Mouse (Mus musculus) spleen, adult 12 weeks (tissue): ENCODE measurements around the gene Cmklr1.
"Not testable (repeated sequence)": the region's sequence is repeated elsewhere in the genome, so short reads cannot be mapped to it uniquely, and the experiment has no call there.

Source experiments
- DNase-seq: peaks from one replicate; pipeline ENCODE4 v3.0.0; 2022; ENCODE audit warnings: low spot score

The Cmklr1 gene

DNA sequence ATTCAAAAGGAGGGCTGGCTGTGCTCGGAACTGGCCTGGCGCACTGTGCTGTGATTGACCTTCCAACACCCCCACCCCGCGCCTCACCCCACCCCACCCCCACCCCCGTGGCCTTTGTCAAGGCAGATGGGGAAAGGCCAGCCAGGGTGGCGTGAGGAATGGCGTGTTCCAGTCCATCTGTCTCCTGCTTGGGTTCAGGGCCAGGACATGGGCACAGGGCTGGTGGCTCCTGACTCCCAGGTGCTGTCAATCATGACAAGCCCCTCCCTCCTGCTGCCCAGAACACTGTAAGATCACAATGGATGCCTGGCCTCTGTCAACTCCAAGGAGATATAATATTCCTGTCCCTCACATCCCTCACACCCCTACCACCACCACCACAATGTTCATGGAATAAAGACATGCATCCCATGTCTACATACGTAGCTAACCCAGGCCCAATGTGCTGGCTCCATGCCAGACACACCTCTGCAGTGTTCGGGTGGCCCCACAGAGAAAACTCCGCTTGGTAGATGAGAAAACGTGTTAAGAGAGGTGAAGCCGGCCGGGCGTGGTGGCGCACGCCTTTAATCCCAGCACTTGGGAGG is 30.0 kb downstream of the Cmklr1 start:
- no peak for DNase-seq

DNA sequence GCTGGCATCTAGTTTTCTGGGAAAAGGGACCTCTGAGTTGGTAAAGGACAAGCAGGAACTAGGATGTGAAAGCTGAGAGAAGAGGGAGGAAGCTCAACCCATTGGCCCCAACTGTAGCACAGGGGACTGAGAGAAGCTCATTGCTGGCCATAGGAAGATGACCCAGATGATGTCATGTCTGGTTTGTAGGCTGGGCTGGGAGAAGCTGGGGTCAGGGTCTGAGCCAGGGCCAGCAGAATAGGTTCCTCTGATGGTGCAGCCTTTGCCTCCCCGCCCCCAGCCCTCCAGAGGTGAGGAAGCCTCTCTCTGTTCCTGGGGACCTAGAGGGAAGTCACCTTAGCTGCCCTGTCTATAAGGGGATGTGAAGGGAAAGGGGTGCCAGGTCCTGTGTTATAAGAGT is 31.1 kb downstream of the Cmklr1 start:
- no peak for DNase-seq

DNA sequence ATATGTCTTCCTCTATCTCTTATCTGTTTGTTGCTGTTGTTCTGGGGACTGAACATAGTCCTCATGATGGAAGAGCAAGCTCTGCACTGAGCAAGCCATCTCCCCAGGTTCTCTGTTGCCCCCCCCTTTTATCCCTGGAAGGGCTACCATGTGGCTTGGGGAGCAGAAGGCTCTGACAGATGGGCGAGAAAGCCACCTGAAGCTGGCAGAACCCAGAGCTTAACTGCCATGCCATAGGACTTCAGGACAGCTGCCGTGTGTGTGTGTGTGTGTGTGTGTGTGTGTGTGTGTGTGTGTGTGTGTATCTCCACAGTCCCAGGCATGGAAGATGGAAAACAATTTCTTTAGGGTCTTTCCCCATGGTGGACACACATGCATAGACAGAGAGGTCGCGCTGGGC is 31.5 kb downstream of the Cmklr1 start:
- no peak for DNase-seq

DNA sequence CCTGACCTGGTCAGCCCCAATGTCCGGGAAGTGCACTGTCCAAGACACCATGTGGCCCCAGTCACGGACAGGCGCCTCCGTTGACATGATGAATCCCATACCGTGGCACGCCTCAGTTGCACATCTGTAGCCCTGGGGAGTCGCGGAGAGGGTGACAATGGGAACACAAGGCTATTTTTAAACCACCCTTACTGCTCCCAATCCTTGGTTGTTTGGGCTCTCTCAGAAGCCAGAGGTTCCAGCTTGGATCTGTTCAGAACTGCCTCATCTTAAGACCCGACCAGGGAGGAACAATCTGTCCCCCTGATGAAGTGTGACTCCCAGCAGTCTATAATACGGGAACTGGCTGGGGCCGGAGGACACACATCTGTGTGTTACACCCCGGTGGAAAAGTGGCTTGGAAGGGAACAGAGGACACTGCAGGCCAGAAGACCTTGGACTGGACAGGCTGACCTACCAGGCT is 38.4 kb downstream of the Cmklr1 start:
- DNase-seq = no peak

DNA sequence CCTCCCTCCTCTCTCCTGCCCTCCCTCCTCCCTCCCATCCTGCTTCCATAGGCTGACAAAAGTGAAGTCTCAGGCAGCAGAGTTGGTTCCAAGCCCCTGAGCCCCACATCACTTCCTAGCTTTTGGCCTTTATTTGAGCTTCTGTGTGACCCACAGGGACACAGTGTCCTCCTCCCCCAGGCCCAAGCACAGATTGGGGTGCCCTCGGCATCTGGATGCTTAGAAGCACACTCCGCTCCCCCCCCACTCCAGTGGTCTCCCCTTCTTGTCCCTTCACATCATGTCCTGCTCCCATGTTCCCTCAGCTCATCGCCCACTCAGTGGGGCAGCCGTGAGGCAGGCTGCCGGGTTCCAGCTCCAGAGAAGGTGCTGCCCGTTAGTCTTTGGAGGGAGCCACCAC is 39.1 kb downstream of the Cmklr1 start:
- DNase-seq = no peak

DNA sequence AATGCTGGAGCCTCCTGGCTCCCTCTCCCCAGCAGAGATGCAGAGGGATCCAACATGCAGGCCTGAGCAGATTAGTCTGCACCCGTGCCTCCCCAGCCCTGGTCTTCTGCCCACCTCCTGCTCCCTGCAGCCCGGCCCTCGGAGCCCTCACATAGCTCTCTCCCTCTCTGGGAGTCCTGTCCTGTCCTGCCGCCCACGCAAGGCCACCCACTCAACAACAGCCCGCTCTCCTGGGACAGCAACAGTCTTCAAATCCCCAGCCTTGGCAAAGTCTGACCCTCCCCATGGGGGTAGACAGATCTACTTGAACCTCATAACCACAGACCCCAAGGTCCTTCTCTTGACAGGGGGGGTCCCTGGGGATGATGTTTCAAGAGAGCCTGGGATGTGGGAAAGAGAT is 39.7 kb downstream of the Cmklr1 start:
- no peak for DNase-seq

DNA sequence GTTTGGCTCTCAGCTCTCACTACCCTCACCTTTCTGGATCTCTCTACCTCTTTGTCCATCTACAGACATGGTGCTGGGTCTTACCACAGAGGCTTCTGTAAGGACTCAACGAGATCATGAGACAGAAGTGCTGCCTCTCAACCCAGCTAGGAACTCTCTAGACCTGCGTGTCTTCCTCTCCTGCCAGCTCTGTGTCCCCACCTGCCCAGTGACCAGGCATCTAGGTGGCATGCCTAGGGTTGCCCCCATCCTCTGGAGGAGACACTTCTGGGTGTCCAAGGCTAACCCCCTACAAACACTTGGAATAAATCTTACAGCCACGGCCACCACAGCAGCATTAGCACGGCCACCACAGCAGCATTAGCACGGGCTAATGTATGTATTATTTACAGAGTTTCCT is 40.3 kb downstream of the Cmklr1 start:
- DNase-seq = no peak

DNA sequence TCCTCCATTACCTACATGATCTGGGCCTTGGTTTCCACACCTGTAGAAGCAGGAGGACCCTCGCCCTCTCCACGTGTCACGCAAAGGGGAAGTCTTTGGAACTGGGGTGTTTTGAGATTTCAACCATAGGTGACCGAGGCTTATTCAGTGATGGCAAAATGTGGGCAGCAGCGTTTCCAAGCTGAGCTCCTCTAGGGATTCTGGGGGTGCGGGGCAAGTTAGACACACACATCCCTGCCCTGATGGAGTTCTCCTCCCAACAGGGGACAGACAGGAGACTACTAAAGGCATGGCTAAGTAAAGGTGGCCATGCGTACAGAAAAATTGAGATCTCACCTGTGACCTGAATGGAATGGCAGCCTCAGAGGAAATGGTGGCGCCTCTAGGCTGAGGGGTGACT is 41.7 kb downstream of the Cmklr1 start:
- DNase-seq = no peak

DNA sequence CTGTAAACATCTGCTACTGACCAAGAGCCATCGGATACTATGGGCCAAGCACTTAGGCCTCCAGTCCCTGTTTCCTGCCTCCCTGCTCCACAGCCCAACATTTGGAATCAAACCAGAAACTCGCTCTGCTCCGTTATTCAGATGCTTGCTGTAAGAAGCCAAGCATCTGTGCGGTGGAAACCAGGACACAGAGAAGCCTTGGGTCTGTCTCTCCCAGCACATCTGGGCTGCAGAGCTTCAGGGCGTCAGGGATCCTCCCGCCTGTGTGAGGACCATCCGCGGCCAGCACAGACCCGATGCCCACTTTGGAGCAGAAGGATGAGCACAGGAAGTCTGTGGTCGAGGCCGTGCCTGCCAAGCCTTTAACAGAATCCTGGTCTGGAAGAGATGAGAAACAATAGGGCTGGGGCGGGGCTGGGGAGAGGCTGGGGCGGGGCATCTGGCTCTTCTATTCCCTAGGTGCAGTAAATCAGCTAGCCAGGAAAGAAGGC is 42.2 kb downstream of the Cmklr1 start:
- DNase-seq = no peak

DNA sequence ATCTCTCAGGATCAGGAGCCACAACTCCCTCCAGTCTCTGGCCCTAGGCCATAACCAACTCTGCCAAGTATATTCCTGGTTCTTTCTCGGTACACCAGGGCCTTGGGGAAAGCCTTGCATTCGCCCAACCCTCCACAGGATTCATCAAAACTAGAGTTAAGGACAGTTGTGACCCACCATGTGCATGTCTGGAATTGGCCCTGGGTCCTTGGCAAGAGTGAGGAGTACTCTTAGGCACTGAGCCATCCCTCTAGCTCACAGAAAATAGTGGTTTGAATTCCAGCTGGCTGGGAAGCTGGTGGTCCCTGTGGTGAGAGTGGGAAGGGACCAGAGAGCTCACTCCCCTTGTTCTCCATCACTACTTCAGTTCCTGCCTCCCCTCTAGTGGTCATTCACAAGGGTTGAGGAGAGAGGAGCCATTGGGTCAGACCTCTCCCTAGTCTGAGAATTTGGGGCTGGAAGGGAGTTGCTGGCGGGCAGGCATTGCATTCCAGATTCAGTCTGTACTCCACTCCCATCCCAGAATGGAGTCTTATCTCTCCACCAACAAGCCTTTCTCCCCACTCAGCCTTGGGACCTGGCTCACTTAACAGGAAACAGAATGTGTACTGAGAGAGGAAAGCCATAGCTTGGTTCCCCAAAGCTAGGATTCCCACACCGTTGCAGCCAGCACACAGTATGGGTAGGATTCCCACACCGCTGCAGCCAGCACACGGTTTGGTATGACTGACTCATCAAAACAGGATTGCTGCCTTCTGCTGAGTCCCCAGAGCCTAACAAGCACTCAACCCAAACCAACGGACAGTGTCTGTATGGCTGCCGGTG is 43.1 kb downstream of the Cmklr1 start:
- DNase-seq = no peak

DNA sequence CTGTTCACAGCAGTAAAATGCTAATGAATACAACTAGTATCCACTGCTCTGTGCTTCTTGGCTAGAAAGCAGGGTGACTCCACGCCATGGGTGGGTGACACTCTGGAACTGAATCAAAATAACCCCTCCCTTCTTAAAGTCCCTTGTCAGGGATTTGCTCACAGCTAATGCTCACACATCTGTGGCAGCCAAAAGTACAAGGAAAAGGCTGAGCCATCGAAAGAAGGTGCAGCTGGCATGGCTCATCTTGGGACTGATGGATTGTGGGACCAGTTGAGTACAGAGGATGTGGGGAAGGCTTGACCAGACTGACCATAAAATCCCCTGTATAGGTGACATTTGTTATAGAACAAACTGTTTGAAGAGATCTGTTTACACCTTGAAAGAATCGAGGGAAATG is 44.1 kb downstream of the Cmklr1 start:
- DNase-seq = no peak

DNA sequence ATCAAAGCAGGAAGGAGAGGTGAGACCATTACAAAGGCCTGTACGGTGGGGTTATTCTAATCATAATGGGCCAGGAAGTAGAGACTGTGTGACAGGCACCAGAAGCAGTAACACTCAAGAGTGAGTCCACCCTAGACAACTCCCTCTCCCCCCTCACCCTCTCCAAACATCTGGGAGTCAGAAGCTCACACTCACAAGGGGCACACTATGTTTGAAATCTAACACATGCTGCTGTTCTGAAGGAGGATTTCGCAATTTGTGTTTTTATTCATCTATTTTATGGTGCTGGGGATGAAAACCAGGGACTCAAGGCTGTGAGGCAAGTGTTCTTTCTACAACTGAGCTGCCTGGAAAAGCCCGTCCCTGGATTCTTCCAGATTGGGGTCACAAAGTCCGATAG is 45.5 kb downstream of the Cmklr1 start:
- DNase-seq = no peak

DNA sequence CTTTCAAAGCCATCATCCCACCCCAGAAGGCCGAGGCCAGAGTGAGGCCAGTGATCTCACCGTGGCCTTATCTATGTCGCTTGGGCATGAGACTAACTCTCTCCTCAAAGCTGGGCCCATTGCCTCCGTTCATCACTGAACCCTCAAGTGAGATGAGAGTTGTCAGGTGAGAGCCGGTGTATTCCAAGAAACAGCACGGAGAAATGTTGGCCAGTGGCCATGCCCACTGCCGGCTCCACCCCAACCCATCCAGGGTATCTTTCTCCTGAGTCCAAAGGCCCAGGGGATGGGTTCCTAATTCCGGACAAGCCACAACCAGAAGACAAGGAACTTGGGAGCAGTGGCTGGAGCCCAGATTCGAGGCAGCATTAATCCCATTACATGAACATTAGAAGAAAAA is 46.8 kb downstream of the Cmklr1 start:
- DNase-seq = no peak

DNA sequence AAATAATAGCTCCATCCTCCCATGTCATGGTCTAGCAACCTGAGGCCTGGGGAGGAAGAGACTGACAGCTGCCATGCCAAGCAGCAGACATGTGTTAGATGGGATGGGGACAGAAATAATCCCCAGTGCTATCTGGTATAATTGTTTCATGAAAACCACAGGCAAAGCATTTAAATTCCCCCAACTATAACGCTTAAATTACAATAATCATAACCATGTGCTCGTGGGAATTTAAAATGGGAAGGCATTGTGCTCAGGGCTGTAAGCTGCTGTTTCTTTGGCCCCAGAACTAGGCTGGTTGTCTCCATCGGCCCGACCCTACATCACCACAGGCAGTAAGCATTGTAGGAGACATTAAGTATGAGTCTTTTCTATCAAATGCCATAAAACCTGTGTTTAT is 49.4 kb downstream of the Cmklr1 start:
- no peak for DNase-seq

DNA sequence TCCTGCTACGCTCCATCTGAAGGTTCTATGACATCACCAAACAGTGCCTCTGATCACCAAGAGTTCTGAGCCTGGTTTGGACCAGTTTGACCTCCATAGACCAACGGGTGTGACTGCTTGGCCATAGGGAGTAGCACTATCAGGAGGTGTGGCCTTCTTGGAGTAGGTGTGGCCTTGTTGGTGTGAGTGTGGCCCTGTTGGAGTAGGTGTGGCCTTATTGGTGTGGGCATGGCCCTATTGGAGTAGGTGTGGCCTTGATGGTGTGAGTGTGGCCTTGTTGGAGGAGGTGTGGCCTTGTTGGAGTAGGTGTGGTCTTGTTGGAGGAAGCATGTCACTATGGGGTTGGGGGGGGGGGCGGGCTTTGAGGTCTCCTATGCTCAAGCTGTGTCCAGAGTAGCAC is 50.0 kb downstream of the Cmklr1 start:
- DNase-seq = no peak

DNA sequence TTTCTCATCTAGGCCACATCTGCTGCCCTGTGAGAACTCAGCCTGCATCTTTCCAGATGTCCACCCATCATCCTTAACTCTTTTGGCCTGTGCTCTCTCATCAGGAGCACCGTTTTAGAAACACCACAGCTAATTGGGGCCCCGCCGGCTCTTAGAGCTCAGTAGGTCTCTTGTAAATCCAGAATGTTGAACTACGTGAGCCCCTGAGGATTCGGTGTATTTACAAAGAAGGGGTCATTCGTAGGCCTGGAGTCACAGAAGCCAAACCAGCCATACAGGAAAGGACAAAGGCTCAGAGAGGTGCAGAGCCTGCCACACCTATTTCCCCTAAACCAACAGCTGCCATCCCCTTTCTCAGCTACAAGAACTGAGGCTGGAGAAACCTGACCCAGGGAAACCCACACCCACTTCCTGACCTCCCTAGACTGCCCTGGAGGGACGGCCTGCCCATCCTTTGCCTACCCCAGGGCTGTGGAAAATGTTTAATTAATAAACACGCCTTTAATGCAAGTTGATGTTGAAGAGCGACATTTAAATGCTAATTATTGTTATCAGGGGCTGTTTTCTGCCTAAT is 53.4 kb downstream of the Cmklr1 start:
- no peak for DNase-seq

DNA sequence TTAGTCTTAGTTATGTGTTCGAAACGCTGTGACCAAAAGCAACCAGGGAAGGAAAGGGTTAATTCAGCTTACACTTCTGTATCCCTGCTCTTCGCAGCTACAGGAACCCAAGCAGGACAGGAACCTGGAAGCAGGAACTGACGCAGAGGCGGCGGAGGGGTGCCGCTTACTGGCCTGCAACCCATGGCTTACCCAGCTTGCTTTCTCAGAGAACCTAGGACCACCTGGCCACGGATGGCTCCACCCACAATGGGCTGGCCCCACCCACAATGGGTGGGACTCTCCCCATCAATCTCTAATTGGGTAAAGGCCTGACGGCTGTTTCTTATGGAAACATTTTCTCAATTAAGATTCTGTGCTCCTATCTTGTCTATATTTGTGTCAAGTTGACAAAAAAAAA is 54.0 kb downstream of the Cmklr1 start:
- DNase-seq = no peak

DNA sequence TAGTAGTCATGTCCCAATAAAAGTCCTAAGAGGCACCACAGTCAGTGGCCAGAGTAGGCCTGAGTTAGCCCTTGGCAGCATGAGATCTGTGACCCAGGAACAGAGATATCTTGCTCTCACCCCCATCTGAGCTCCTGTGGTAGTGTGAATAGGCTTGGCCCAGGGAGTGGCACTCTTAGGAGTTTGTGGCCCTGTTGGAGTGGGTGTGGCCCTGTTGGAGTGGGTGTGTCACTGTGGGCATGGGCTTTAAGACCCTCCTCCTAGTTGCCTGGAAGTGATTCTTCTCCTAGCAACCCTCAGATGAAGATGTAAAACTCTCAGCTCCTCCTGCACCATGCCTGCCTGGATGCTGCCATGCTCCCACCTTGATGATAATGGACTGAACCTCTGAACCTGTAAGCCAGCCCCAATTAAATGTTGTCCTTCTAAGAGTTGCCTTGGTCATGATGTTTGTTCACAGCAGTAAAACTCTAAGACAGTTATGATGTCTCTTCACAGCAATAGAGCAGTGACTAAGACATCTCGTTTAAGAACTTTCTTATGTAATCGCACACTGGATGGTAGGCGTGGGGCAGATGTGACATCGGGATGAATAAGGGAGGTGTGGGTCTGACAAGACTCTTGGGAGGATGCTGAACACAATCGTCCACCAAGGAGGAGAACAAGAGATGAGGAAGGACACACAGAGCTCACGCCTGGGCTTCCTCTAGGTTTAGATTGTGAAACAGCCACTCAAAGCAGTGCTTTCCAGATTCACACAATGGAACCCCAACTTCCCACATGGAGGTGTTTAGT is 56.1 kb downstream of the Cmklr1 start:
- no peak for DNase-seq

DNA sequence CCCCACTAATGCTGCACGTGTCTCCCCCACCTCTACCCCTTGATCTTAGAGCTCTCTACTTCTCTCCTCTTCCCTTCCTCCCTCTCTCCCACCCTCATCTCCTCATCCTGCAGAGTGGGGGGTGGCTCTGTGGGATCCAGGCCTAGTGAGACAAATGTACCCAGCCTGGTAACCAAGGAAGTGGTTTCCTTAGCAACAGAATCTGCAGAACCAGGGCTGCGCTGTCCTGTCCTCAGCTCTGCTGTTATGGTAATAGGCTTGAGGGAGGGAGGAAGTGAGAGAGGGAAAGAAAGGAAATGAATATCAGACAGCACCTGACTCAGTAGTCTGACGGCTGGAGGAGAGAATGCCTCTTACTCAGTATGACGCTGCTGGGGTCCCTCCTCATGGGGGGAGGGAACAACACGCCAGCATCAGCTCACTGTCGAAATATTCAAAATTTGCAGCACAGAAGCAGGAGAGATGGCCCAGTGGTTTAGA is 58.4 kb downstream of the Cmklr1 start:
- no peak for DNase-seq

DNA sequence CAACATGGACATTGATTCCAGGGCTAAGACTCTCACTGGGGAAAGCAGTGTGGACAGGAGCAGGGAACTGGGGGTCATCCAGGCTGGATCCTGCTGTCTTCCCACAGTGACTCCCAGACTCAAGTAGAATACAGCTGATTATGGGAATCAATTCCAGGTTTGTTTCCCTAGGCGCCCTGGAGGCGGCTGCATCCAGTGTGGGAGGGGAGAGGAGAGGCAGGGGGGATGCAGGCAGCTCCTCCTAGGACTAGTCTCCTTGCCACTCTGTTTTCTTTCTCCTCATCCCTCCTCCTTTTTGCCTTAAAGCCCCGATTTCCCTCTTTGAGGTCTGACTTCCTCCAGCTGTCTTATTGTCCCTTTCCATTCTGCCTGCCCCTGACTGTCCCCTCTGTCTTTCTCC is 59.1 kb downstream of the Cmklr1 start:
- DNase-seq = no peak

DNA sequence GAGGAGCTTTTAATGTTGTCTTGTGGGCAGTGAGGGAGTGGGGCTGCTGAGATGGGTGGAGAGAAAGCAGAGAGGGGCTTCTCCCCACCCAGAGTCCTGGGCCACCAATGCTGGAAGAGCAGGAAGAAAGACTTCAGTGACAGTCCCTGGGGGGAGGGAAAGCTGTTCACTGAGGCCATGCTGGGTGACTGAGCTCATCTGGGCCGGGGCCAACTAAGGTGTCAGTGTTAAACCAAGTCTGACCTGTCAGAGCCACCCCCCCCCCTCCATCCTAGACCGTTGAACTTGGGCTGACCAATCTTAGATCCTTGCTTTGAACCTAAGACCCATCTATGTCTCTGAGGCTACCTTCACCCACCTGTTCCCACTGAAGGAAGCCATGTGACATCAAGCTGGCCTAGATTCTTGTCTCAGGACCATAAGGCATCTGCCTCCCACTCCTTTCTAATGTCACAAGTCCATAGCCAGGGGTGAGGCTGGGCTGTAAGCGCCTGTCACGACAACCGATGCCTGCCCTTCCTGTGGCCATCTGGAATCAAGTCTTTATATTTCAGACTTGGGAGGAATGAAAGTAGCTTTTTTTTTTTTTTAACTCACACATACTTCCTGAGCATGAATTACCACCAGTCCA is 60.1 kb downstream of the Cmklr1 start:
- no peak for DNase-seq

DNA sequence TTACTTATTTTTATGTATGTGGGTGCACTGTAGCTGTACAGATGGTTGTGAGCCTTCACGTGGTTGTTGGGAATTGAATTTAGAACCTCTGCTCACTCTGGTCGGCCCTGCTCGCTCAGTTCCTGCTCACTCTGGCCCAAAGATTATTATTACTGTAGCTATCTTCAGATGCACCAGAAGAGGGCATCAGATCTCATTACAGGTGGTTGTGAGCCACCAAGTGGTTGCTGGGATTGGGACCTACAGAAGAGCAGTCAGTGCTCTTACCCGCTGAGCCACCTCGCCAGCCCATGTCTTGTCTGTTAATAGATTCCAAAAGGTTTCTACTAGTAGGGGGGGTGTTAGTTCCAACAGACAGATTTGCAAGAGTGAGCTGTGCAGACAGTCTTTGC is 63.8 kb downstream of the Cmklr1 start:
- DNase-seq = not testable (repeated sequence)
